Mouse (Mus musculus) megakaryocyte-erythroid progenitor cell, adult 5 weeks (primary cell): ENCODE data around the gene Rptor. TPM values are rescaled to one million over a fixed set of nuclear protein-coding genes. Genes with fewer than 3 reads are reported as not detected.

Source experiments
- polyA plus RNA-seq: library from polyadenylated mRNA; stranded (reverse); fragments of >175 nt; gene quantifications from 2 replicates; pipeline ENCODE4 v1.2.3, GENCODE M21; 2012

The Rptor gene
- 37.0 and 40.7 TPM in 2 replicates for polyA plus RNA-seq

DNA sequence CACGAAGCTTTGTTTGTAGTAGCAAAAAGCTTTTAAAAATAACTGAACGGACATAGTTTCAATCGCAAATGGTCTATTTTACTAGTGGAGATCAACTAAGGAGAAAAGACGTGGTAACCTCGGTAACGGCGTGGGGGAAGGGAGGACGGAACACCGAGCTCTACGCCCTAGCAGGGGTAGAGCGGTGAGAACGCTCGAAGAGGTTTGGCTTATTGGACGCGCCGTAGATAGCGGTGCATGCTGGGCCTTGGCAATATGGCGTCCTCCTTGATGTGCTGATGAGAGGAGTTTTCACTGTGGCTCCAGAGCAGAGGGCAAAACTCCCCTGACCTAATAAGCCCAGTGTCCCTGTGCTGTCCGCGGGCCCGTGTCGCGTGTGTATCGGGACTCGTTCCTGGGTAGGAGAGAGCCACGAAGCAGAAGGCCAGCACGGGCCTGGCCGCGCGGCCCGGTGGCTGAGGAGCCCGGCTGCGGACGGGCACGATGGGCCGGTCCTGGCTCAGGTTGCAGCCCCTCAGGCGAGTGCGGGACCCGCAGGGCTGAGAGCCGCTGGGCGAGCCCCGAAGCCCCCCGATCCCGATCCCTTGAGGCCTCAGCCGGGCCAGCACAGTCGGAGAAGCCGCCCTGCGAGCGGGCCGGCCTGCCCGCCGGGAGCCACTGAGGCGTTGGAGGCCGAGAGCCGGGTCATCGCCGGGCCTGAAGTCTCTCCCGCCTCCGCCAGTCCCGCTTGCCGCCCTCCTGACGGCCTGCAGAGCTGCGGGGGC lies at the start of gene Rptor:
TSS of gene Rptor (plus strand) at position 143 of the 764 bp plus-strand sequence.

DNA sequence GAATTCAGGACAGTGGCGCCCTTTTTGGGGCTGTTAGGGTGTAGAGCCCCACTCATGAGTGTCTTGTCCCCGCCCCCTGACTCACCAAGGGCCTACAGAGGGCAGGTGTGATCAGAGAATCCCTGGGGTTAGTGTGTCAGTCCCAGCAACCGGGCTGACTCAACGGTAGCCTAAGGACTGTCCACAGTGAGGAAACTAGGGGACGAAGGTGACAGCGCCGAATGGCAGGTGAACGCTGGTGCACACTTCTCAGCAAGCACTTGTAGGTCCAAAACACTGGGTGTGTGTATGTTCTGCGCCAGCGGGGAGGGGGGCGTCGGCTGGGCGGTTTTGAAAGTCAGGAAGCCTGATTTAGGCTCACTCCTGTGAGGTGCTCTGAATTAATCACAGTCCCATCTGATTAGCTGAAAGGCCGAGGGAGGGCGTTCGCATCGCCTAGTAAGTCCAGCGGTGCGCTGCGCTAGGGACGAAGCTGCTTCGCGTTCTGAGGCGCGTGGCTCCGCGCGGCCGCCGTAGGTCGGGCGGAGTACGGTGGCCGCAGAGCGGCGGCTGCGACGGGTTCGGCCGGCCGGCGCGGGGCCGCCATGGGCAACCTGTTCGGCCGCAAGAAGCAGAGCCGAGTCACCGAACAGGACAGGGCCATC lies 310.7 kb downstream of the Rptor start, which contains the start of gene Chmp6:
TSS of gene Chmp6 (plus strand) at position 151 of the 644 bp plus-strand sequence.

DNA sequence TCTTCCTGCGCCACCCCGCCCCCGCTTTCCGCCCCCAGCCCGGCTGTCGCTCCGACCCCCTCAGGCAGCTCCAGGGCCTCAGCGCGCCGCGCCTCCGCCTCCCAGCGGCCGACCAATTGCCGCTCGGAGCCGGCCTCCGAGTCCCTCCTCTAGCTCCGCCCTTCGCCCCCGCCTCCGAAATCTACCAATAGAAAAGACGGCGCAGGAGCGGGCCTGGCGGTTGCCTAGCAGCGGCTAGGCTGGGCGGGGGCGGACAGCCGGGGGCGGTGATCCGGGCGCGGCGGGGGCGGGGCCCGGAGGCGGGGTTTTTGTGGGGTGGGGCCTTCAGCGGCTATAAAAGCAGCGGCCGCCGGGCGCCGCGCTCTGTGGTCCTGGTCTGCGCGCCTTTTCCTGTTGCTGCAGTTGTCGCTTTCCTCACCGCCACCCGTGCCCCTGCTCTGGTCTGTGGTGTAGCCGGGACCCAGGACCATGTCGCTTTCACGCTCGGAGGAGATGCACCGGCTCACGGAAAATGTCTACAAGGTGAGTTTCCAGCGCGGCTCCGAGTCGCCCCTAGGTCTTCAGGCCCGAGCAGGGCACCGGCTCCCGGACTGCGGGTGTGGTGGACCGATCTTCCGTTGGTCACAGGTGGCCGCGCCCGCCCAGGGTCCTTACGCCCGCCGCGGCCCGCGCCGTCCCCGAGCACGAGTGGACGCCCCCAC lies 340.2 kb downstream of the Rptor start, which contains the start of gene Baiap2:
TSS of gene Baiap2 (plus strand) at position 37 of the 701 bp plus-strand sequence.

Other genes with a start within 250 kb of the Rptor start
- 7.8 and 13.6 TPM in 2 replicates for gene Sgsh, start 247.4 kb upstream of the Rptor start, polyA plus RNA-seq
- 2.2 and 2.8 TPM in 2 replicates for gene Slc26a11, start 247.3 kb upstream of the Rptor start, polyA plus RNA-seq
- 4.4 and 5.8 TPM in 2 replicates for gene Rnf213, start 209.8 kb upstream of the Rptor start, polyA plus RNA-seq
- gene Endov, start 111.6 kb upstream of the Rptor start, polyA plus RNA-seq, result 15.2 and 15.3 TPM in 2 replicates
- gene Nptx1, start 55.2 kb upstream of the Rptor start, polyA plus RNA-seq, result 0.04 and 0.14 TPM in 2 replicates